Mouse (Mus musculus): ENCODE measurements around the gene Pgf. TPM values are rescaled to one million over a fixed set of nuclear protein-coding genes. Genes with fewer than 3 reads are reported as not detected.
A peak's percentile ranks its signal among the peaks of the same experiment; 100 is the strongest.

Pgf gene
- total RNA-seq, 2 experiments from 2014 or later = 5.4 TPM

DNA sequence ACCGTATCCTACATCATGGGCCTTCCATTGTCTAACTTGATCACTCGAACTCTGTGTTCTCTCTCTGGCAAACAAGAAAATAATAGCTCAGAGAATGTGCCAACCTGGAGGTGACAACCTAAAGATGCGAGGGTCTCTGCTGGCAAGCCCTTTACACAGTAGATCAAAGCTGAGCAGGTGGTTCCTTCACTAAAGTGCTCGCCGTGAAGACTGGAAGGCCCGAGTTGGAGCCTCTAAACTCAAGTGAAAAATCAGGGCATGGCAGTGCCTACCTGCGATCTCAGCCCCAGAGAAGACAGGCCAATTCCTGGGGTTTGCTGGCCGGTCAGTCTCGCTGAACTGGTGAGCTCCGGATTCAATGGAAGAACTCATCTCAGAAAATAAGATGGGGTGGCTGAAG, 15.6 kb upstream of the Pgf start:
- DNase-seq (ENCODE audit: extremely low spot score in 1 of 2, low spot score in 1 of 2) = no peak

GRCm38 (mm10) chr12:85192461-85193108, 15.0 kb upstream of the Pgf start:
- DNase-seq (ENCODE audit: extremely low spot score in 1 of 2, low spot score in 1 of 2) = no peak

DNA sequence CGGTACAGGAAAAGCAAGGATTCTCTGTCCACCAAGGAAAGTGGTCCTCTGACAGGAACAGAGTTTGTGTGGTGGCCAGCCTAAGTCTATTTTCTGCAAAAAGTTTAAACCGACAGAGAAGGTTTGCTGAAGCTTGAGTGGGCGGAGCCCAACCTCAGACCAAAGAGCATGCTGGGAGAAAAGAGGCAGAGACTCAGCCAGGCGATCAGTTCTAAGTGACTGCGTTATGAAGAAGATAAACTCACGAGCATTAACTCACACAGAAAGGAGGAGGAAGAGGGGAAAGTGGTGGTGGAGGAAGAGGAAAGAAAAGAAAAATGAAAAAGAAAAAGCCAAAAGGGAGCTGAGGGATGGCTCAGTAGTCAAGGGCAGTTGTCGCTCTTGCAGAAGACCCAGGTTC, 12.7 kb upstream of the Pgf start:
- DNase-seq (ENCODE audit: extremely low spot score in 1 of 2, low spot score in 1 of 2) = no peak

GRCm38 (mm10) chr12:85186361-85186760, 8.8 kb upstream of the Pgf start:
- no peak for DNase-seq (ENCODE audit: extremely low spot score in 1 of 2, low spot score in 1 of 2)

DNA sequence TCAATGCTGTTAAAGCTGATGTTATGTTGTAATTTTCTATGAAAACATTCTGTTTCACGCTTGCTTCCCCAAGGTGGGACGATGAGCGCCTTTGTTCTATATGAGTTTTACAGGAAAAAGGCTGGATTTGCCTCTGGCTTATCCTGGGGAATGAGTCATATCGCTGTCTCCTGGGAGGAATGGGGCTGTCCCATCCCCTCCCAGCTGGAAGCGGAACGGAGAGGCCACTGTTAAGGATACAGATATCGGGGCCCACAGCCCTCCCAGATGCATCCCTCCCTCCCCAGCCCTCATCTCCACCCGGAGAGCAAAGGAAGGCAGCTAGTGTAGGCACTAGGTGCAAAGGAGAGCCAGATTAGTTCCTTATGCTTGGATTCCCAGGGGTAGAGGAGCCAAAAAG, 8.2 kb upstream of the Pgf start:
- no peak for DNase-seq (ENCODE audit: extremely low spot score in 1 of 2, low spot score in 1 of 2)

DNA sequence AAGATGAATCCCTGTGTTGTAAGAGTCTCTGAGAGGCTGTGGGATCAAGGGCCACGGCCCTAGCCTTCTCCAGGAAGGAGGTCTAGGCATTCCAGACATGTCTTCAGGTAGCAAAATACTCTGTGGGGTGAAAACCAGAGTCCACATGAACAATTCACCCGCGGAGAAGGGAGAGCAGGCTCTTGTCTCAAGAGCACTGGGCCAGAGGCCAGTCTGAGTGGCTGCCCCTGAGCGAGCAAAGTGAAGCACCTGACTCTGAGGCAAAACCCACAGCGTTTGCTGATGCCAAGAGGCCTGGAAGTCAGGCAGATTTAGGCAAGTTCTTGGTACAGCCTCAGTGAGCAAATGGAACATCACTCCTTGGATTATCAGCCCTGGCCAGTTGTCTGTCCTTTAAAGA, 6.5 kb upstream of the Pgf start:
- no peak for DNase-seq (ENCODE audit: extremely low spot score in 1 of 2, low spot score in 1 of 2)

- DNase-seq (ENCODE audit: extremely low spot score in 1 of 2, low spot score in 1 of 2) = no peak
Observed at GRCm38 (mm10) chr12:85182898-85183297, 5.3 kb upstream of the Pgf start.

DNA sequence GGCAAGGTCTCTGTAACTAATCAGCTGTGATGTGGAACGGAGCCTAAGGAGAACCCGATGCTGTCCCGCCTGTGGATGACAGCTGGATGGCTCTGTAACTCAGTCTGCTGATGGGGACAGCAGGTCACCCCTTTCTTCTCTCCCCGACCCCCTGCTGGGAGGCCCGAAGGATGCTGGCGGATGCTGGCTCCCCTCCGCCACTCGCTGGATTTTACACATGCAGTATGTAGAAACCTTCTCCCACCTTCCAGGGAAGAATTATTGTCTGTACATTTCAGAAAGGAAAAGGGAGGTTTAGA, 4.7 kb upstream of the Pgf start:
- DNase-seq (ENCODE audit: extremely low spot score in 1 of 2, low spot score in 1 of 2) = no peak

DNA sequence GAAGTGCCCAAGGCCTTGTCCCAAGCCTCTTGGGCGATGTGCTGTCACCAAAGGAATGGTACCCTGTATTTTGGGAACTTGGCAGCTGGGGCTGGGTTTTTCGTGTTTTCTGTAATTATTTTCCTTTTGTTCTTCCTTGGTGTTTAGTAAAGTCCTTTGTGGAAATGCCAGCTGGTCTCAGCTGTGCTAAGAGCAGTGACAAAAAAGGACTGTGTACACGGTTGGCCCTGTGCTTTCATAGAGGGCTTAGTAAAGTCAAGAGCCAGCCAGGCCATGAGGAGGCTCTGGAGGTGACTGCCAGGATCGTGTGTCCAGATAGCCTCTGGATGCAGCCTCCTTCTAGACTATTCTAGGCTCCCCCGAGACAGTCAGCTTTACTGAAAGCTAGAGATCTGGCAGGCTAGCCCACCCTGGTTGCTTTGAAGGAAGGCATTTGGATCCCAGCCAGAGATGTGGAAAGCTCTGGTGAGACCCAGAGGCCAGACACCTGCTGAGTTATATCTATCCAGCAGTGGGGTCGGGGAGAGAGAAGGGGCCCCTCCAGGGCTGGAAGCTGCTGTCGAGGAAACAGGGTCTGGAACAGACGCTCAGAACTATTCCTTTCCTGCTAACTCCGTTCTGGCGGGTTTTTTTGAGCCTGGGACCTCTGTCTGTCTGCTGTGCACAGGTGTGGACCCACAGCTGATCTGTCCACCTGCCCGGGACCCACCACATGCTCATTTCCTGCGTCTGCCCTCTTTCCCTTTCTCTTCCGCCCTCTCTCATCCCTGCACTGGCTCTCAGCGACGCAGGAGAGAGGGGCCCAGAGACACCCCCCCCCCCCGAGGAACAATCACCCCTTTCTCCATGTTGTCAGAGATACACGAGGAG, 4.1 kb upstream of the Pgf start:
- no peak for DNase-seq (ENCODE audit: extremely low spot score in 1 of 2, low spot score in 1 of 2)

GRCm38 (mm10) chr12:85178294-85178693, 704 bp upstream of the Pgf start:
- DNase-seq (ENCODE audit: extremely low spot score in 1 of 2, low spot score in 1 of 2) = no peak

DNA sequence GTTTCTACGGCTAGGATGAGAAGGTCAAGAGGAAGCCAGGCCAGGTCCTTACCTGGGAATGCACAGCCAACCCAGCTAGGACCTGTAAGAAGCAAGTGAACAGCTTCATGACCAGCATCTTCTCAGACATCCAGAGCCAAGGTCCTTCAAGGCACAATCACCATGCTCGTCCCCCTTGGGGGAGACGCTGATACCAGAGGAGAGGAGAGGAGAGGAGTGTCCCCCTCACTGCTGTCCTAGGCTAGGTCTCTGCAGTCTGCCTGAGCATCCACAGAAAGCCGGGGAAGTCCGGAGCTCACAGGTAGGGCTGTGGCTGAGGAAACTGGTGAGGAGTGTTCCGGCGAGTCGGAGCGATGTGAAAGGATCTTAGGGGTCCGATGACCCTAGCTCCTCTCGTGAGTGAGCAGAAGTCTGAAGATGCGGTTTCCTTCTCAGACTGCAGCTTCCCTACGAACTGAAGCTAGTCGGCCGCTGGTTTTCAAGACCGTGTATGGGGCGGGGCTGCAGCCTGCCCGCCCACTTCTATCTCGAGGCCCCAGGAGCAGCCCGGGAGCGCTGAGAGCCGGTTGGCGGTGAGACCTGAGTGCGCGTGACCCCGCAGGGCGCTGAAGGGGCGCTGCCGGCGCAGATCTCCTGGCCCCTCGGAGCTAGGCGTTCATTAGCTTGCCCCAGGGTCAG, 605 bp downstream of the Pgf start:
- DNase-seq (ENCODE audit: extremely low spot score in 1 of 2, low spot score in 1 of 2) = no peak

DNA sequence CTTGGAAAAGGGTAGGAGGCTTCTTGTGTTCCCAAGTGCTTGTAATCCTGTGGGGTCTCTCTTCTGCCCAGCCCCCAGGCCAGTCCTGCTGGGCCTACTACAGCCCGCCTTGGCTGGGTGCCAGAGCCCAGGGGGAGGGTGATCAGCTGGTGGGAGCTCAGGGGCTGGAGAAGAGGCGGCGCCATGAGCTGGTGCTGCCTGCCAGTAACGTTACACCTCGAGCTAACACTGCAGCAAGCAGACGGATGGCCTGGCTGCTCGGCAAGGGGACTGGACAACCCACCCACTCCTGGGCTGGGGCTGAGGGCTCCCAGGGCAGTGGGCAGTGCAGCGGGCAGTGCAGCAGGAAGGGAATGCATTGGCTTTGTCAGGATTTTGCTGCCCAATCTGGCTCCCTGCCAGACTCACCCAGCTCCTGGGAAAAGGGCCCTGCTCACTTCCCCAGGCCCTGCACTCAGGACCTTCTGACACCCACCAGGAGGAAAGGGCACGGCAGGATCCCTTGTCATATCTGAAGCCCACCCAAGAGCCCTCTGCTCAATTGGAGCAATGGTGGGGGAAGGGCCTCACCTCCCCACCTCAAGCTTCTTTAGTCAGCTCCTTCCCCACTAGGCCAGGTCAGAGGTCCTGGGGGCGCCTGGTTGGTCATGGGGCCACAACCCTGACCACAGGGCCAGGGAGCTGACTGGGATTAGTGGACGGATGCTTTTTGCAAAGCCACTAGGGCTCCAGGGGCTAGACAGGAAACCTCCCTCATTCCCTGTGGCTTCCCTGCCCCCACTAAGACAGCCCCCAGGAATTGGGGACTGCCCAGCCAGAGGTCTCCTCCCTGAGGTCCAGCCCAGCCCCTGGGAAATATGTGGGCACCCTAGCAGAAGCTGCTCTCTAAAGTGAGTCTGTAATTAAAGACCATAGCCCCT, 1.4 kb downstream of the Pgf start:
- DNase-seq (ENCODE audit: extremely low spot score in 1 of 2, low spot score in 1 of 2) = peak in 1 of 2 experiments; percentile 27

GRCm38 (mm10) chr12:85175087-85175675, 2.4 kb downstream of the Pgf start:
- DNase-seq (ENCODE audit: extremely low spot score in 1 of 2, low spot score in 1 of 2) = no peak

- no peak for DNase-seq (ENCODE audit: extremely low spot score in 1 of 2, low spot score in 1 of 2)
Observed at GRCm38 (mm10) chr12:85174016-85174415, 3.6 kb downstream of the Pgf start.

- DNase-seq (ENCODE audit: extremely low spot score in 1 of 2, low spot score in 1 of 2) = no peak
Observed at GRCm38 (mm10) chr12:85170948-85171307, 6.7 kb downstream of the Pgf start.

- no peak for DNase-seq (ENCODE audit: extremely low spot score in 1 of 2, low spot score in 1 of 2)
Observed at GRCm38 (mm10) chr12:85170284-85170947, 7.2 kb downstream of the Pgf start.

DNA sequence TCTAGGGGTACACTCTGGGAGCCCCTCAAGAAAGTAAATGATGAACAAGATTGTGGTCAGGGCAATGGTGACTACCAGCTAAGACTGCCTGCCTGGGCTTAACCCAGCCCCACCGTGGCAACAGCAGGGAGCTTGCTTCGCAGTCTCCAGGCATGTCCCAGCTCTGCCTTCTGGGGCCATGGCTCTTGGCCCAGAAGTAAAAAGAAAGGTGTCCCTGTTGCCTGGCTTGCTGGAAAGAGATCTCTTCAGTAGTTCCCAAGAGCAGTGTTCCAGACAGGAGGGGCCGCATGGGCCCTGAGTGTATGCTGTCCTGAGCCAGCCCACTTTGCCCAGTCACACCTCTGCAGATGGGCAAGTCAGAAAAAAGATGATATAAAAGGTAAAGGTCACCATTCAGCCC, 7.7 kb downstream of the Pgf start:
- no peak for DNase-seq (ENCODE audit: extremely low spot score in 1 of 2, low spot score in 1 of 2)

GRCm38 (mm10) chr12:85169117-85169858, 8.3 kb downstream of the Pgf start:
- DNase-seq (ENCODE audit: extremely low spot score in 1 of 2, low spot score in 1 of 2) = peak; percentile 93 to 98

DNA sequence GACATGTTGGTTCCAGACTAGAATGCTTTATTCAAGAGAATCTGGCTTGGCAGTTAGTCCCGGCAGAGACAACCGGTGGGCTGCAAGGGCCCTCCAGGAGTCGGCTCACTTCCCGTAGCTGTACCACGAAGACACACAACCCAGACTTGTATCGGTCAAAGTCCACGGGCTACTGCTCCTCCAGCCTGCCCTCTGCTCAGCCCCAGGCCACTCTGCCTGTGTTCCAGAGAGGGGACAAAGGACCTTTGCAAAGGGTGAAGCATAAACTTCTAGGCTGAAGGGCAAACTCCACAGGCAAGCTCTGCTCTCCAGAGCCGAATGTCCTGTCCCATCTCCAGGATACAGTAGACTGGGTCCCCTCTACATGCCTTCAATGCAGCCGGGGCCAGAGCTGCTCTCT, 11.0 kb downstream of the Pgf start:
- DNase-seq (ENCODE audit: extremely low spot score in 1 of 2, low spot score in 1 of 2) = no peak

Data from layer of hippocampus, postnatal 25 days (tissue).